Mouse (Mus musculus): ENCODE measurements around the gene Rnasel. TPM values are rescaled to one million over a fixed set of nuclear protein-coding genes. Genes with fewer than 3 reads are reported as not detected.

Gene Rnasel
- polyA plus RNA-seq, 1 experiment = 1.7 TPM

GRCm38 (mm10) chr1:153790708-153791107 is 41.5 kb downstream of the Rnasel start:
- Histone ChIP-seq H3K4me1 (ENCODE audit: control insufficient read depth, insufficient read depth, low read length) (no peaks in the 10 kb centered on the region), H3K36me3 (ENCODE audit: control insufficient read depth, insufficient read depth, low read length) (no peaks in the 10 kb centered on the region), H3K27me3 (ENCODE audit: control insufficient read depth, insufficient read depth, low read length) (no peaks in the 10 kb centered on the region), H3K27ac (ENCODE audit: control insufficient read depth, insufficient read depth, low read depth, low read length) (no peak overlapping the region), H3K4me3 (ENCODE audit: control insufficient read depth, low read depth, low read length) (no peak overlapping the region)
- TF ChIP-seq CTCF (IDR thresholded peaks at IDR 0.05; ENCODE audit: control insufficient read depth, insufficient read depth, insufficient replicate concordance, low read depth, low read length) = no peak
- TF ChIP-seq POLR2A (IDR thresholded peaks at IDR 0.05; ENCODE audit: control insufficient read depth, low read depth, low read length) = no peak

- no peaks in the 10 kb centered on the region for H3K36me3 ChIP-seq (ENCODE audit: control insufficient read depth, insufficient read depth, low read length)
- no peak overlapping the region for H3K4me3 ChIP-seq (ENCODE audit: control insufficient read depth, low read depth, low read length)
- TF ChIP-seq POLR2A (IDR thresholded peaks at IDR 0.05; ENCODE audit: control insufficient read depth, low read depth, low read length) (no peak), CTCF (IDR thresholded peaks at IDR 0.05; ENCODE audit: control insufficient read depth, insufficient read depth, insufficient replicate concordance, low read depth, low read length) (no peak)
- no peaks in the 10 kb centered on the region for H3K27me3 ChIP-seq (ENCODE audit: control insufficient read depth, insufficient read depth, low read length)
- H3K4me1 ChIP-seq (ENCODE audit: control insufficient read depth, insufficient read depth, low read length) = no peaks in the 10 kb centered on the region
- H3K27ac ChIP-seq (ENCODE audit: control insufficient read depth, insufficient read depth, low read depth, low read length) = no peak overlapping the region
These were observed 45.0 kb downstream of the Rnasel start for GRCm38 (mm10) chr1:153794241-153794640.

GRCm38 (mm10) chr1:153802691-153803090 is 53.5 kb downstream of the Rnasel start:
- Histone ChIP-seq H3K4me3 (ENCODE audit: control insufficient read depth, low read depth, low read length) (no peak overlapping the region), H3K36me3 (ENCODE audit: control insufficient read depth, insufficient read depth, low read length) (no peaks in the 10 kb centered on the region), H3K27me3 (ENCODE audit: control insufficient read depth, insufficient read depth, low read length) (no peaks in the 10 kb centered on the region), H3K4me1 (ENCODE audit: control insufficient read depth, insufficient read depth, low read length) (no peaks in the 10 kb centered on the region), H3K27ac (ENCODE audit: control insufficient read depth, insufficient read depth, low read depth, low read length) (peak overlapping the region; percentile 61)
- no peak for TF ChIP-seq POLR2A (IDR thresholded peaks at IDR 0.05; ENCODE audit: control insufficient read depth, low read depth, low read length)
- TF ChIP-seq CTCF (IDR thresholded peaks at IDR 0.05; ENCODE audit: control insufficient read depth, insufficient read depth, insufficient replicate concordance, low read depth, low read length) = no peak

- no peak for TF ChIP-seq CTCF (IDR thresholded peaks at IDR 0.05; ENCODE audit: control insufficient read depth, insufficient read depth, insufficient replicate concordance, low read depth, low read length)
These were observed 54.3 kb downstream of the Rnasel start for GRCm38 (mm10) chr1:153803530-153803929.

GRCm38 (mm10) chr1:153807390-153807993 is 58.3 kb downstream of the Rnasel start:
- no peaks in the 10 kb centered on the region for H3K27me3 ChIP-seq (ENCODE audit: control insufficient read depth, insufficient read depth, low read length)
- H3K4me3 ChIP-seq (ENCODE audit: control insufficient read depth, low read depth, low read length) = peak overlapping the region; percentile 55
- H3K36me3 ChIP-seq (ENCODE audit: control insufficient read depth, insufficient read depth, low read length) = no peaks in the 10 kb centered on the region
- H3K27ac ChIP-seq (ENCODE audit: control insufficient read depth, insufficient read depth, low read depth, low read length) = no peak overlapping the region
- TF ChIP-seq POLR2A (IDR thresholded peaks at IDR 0.05; ENCODE audit: control insufficient read depth, low read depth, low read length) (no peak), CTCF (IDR thresholded peaks at IDR 0.05; ENCODE audit: control insufficient read depth, insufficient read depth, insufficient replicate concordance, low read depth, low read length) (peak; percentile 8; the same call in 1 of the 2 replicates)
- H3K4me1 ChIP-seq (ENCODE audit: control insufficient read depth, insufficient read depth, low read length) = peaks cover 2% of the 10 kb centered on the region

More at GRCm38 (mm10) chr1:153803530-153803929, 54.3 kb downstream of the Rnasel start:
- H3K27me3 ChIP-seq (ENCODE audit: control insufficient read depth, insufficient read depth, low read length) = no peaks in the 10 kb centered on the region
- H3K4me3 ChIP-seq (ENCODE audit: control insufficient read depth, low read depth, low read length) = no peak overlapping the region
- no peaks in the 10 kb centered on the region for H3K36me3 ChIP-seq (ENCODE audit: control insufficient read depth, insufficient read depth, low read length)
- peaks cover 2% of the 10 kb centered on the region for H3K4me1 ChIP-seq (ENCODE audit: control insufficient read depth, insufficient read depth, low read length)
- peak overlapping the region; percentile 61 for H3K27ac ChIP-seq (ENCODE audit: control insufficient read depth, insufficient read depth, low read depth, low read length)

Other genes with a start within 250 kb of the Rnasel start
- 4.7 and 5.6 TPM in 2 replicates for gene Npl, start 199.4 kb upstream of the Rnasel start, polyA plus RNA-seq (2012; rRNA removed)
- 0.06 and 0.12 TPM in 2 replicates for gene Rgs8, start 96.4 kb upstream of the Rnasel start, polyA plus RNA-seq (2012; rRNA removed)
- 0.89 and 1.1 TPM in 2 replicates for gene Rgs16, start 9.1 kb upstream of the Rnasel start, polyA plus RNA-seq (2012; rRNA removed)
- 21.2 and 22.6 TPM in 2 replicates for gene Rgsl1, start 94.7 kb downstream of the Rnasel start, polyA plus RNA-seq (2012; rRNA removed)
- gene Teddm1b, start 124.9 kb downstream of the Rnasel start, polyA plus RNA-seq (2012; rRNA removed) = 0.05 TPM in 1 of 2 replicates, not detected in the other
- not detected in 2 replicates for gene Teddm1a, start 142.3 kb downstream of the Rnasel start, polyA plus RNA-seq (2012; rRNA removed)
- 605 and 633 TPM in 2 replicates for gene Glul, start 150.5 kb downstream of the Rnasel start, polyA plus RNA-seq (2012; rRNA removed)
- 4.8 and 5.6 TPM in 2 replicates for gene Teddm2, start 150.8 kb downstream of the Rnasel start, polyA plus RNA-seq (2012; rRNA removed)

Data from testis, adult 2 months (tissue).